Mouse (Mus musculus) small intestine, adult 2 months (tissue): ENCODE measurements at regions not wholly inside any gene's neighbourhood (a gene's known extent, or its start where the extent isn't known, plus 50 kb on each side); places are given as distances from the start of the nearest gene placed in this dataset.

Source experiments
- CTCF ChIP-seq: fragments of 200-500 bp; IDR thresholded peaks from 2 replicates; pipeline ENCODE4 v1.5.1; 2012; ENCODE audit warnings: low read depth, mild to moderate bottlenecking, control low read depth, inconsistent platforms, low read length, moderate library complexity, mixed read lengths; ENCODE audit not compliant: insufficient replicate concordance, insufficient read length; ENCODE audit errors: extremely low read depth
- POLR2A ChIP-seq: fragments of 200-500 bp; IDR thresholded peaks from 2 replicates; pipeline ENCODE4 v1.6.1; 2012; ENCODE audit warnings: low read depth, mild to moderate bottlenecking, control low read depth, inconsistent platforms, low read length, moderate library complexity

DNA sequence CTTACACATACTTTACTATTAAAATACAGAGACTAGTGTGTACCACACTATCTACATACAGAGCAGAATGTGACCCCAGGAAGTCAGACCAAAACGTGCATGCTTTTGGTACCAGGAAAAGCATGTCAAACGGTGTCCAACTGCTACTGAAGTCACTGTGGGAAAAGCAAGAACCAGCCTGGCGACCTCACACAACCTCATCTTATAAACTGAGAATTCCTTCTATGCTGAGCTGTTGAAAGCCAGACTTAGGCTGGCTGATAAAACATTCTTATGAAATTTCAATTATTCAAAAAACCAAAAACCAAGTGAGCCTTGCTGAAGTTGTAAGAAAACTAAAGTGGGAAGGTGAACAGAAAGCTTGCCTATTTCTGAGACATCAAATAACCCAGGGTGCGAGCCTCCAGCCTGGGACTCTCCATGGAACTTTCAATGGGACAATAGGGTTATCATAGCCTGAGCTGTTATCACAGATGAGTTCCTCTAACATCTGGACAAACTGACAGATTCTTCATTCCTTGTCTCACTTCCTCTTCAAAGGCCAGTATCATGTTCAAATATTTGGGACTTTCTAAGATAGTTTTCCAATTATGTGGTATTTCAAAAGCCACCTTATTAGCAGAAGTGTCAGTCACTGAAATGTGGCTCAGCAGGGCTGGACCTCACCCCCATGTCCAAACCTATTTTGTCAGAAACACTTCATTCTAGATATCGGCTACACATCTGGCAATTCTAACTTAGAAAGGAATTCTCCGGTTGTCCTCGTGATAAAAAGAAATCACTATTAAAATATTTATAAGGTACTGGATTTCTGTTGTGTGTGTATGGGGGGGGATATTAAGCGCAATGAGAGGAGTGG lies 155.7 kb downstream of the Sox4 start:
- no peak for TF ChIP-seq CTCF
- no peak for TF ChIP-seq POLR2A
